Mouse (Mus musculus): ENCODE results near the gene Ubap1l.

Gene Ubap1l

DNA sequence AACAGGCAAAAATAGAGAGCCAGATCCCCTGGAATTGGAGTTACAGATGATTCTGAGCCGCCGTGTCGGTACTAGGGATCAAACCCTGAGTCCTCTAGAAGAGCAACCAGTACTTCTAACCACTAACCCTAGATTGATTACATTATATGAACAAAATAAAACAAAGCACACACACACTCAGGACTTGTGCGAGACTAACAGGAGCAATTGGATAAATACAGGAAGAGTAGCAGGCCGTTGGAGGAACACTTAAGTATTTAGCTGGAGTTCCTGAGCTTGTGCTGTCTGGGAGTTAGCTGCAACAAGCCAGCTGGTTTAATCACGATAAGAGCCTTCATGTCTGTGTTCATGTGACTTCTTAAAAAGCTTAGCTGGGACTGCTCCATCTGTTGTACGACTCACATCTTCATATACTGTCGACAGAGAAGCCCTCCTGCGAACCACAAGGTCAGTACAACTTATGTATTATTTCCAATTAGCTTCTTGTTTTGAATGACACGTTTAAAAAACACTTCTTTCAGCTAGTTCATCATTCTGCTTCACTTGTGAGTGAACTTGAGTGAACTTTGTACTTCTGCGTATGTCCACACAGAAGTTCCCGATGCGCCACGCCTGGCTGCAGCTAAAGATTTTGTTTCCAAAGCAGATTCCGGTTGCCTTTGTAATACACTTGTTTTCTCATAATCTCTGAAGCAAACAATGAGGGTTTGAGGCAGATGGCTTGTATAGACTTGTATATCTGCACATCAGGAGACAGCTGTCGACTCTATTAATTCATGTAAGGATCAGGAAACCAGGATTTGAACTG is at the start of gene Ubap1l:
Gene Ubap1l, plus strand, starts transcription at position 401 of the 808 bp plus-strand sequence.
- no peak for DNase-seq (ENCODE audit: low spot score in 2 of 2)

DNA sequence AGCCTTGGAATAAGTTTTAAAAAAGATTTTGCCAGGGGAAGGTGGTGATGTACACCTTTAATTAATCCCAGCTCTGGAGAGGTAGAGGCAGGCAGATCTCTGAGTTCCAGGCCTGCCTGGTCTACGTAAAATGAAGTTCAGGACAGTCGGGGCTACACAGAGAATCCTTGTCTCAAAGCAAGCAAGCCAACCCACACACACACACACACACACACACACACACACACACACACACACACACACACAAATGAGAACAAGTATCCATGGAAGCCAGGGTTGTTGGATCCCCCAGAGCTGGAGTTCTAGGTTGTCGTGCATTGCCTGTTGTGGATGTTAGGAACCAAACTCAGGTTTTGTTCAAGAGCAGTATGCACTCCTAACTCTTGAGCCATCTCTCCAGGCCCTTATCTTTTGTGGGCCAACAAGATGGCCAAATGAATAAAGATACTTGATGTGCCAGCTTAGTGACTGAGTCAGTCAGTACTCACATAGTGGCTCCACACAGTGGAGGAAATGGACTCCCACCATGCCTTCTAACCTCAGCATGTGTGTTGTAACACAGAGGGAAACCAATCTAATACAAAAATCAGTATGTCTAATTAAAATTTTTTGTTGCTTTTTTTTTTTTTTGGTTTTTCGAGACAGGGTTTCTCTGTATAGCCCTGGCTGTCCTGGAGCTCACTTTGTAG is 48.0 kb upstream of the Ubap1l start:
- no peak for DNase-seq (ENCODE audit: low spot score in 2 of 2)

DNA sequence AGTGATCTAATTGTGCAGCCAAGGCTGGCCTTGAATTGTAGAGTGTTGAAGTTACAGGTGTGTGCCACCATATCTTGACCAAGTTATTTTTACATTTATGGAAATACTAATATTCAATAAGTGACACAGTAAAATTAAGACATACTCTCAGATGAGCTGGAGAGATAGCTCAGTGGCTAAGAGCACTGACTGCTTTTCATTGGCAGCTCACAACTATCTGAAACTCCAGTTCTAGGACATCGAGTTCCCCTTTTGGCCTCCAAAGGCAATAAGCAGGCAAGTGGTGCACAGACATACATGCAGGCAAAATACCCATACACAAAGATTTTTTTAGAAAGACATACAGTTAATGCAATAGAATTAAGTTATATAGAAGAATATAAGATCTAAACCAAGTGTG is 47.0 kb upstream of the Ubap1l start:
- DNase-seq (ENCODE audit: low spot score in 2 of 2) = no peak

DNA sequence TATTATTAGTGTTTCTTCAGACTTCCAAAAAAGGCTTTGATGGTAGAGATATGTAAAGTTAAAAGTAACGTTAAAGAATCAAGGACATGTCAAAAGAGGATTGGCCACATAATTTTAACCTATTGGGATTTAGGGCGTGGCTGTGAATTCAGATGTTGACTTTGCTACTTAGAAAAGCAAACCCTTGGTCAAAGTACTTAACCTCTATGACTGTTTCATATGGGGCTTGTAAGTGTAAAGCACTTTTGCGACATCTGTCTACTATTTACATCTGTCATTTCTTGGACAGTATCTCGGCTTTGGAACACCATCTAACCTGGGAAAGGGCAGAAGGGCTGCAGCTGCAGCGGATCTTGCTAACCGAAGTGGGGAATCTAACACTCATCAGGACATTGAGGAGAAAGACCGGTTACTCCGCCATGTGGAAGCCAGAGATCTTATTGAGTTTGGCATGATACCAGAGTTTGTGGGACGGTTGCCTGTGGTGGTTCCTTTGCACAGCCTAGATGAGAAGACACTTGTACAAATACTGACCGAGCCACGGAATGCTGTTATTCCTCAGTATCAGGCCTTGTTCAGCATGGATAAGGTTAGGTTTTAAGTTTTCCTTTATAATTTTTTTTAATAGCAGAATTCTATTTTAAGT is 38.5 kb upstream of the Ubap1l start:
- no peak for DNase-seq (ENCODE audit: low spot score in 2 of 2)

DNA sequence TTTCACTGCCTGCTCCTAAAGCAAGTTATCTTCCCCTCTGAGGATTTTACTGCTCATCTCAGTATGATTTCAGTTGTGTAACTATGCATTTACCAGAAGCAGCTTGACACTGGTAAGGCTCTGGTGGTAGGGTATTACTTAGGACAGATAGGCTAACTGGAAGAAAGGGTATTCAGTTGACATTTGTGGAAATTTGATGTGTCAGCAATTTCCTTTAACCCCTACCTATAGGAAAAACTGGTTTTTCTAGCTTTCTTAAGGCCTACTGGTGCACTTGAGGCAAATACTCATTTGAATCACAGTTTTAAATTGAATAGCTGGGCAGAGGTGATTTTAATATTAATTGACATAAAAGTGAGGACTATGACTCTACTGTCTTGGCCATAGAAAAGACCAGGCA is 34.9 kb upstream of the Ubap1l start:
- no peak for DNase-seq (ENCODE audit: low spot score in 2 of 2)

DNA sequence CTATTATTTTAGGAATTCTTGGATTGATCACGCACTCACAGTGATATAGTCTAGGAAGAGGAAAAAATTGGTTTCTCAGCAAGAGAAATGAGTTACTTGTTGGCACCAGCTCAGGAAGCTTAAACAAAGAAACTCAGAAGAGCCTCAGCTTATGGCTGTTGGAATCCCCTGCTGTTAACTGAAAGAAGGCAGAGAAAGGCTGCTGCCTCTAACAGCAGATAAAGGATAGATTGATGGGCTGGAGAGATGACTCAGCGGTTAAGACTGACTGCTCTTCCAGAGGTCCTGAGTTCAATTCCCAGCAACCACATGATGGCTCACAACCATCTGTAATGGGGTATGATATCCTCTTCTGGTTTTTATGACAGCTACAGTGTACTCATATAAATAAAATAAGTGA is 33.5 kb upstream of the Ubap1l start:
- DNase-seq (ENCODE audit: low spot score in 2 of 2) = no peak

DNA sequence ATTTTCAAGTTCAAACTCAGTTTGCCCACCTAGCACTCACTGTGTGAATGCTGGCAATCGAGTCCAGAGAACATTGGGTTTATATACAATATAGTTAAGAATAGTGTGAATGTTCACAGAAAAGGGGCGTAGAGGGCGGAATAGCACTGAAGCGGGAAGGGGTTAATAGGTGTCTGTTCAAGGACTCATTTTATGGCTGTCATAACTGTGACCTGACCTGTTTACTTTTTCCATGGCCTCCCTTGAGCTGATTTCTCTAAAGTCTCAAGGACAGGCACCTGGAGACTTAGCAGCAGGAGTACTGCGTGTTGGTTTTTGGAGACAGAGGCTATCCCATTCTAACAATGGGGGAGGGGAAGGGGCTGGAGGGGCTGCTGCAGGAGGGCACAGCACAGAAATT is 26.9 kb upstream of the Ubap1l start:
- no peak for DNase-seq (ENCODE audit: low spot score in 2 of 2)

DNA sequence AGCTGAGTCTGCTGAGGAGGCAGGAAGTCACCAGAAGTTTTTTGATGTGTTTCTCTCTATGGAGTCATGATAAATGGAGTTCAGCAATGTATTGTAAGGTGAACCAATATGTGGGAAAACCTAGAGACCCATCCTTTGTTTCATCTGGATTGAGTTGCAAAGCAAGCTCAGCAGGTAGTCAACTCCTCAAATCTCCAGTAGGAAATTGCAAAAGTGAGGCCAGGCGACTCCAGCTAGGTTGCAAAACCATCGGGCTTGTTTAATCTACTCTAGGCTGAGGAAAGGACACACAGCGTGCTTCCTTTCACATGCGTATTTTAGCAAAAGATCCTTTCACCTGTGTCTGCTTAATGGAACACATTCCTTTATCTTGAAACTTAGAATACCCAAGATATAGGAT is 21.7 kb upstream of the Ubap1l start:
- DNase-seq (ENCODE audit: low spot score in 2 of 2) = no peak

DNA sequence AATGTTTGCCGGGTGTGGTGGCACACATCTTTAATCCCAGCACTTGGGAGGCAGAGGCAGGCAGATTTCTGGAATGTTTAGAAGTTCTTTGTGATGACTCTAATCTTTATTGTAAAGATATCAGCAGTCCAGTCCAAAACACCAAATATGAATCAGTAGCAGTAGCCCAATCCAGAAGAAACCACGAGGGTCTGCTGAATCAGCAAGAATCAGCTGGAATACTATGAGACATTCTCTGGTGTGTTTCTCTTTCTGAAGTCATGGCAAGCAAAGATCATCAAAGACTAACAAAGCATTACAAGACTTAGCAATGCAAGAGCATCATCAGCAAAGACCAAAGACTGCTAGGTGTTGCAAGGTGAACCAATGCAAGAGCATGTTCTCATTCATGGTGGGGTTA is 20.4 kb upstream of the Ubap1l start:
- no peak for DNase-seq (ENCODE audit: low spot score in 2 of 2)

DNA sequence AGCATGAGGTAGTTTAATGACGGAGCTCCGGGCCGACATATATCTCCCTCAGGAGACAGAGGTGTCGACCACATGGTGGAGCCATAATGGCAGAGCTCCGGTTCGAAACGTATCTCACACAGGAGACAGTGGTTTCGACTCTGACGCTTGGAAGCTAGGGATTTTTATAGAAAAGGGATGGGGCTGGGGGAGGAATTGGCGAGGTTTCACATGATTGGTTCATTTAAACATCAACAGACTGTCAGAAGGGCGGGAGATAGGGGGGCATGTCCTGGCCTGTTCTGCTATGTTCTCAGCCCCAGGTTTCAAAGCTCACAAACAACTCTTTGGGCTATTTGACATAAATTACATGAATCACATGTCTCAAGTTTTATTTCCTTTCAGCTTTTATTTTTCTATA is 15.4 kb upstream of the Ubap1l start:
- peak; percentile 12 to 13 for DNase-seq (ENCODE audit: low spot score in 2 of 2)

DNA sequence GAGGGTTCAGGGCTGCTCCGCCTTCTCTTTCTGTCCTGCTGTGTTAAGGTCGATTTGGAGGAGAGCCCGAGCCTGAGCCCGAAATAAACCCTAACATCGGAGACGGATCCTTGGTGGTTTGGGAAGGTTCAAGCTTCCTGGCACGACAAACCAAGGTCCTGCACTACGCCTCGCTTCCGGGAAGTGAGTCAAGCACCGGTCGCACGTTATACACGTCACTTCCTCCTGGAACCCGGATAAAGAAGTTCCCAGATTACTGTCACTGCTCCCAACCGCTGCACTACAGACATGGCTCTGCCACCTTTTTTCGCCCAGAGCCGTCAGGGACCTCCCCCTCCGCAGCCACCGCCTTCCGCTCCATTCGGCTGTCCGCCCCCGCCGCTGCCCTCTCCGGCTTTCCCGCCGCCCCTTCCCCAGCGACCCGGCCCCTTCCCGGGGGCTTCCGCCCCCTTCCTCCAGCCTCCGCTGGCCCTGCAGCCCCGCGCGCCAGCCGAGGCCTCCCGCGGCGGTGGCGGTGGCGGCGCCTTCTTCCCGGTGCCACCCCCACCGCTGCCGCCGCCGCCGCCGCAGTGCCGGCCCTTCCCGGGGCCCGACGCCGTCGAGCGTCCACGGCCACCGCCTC is 14.9 kb upstream of the Ubap1l start, which contains the start of gene Pdcd7:
Gene Pdcd7, plus strand, starts transcription at position 251 of the 622 bp plus-strand sequence.
- DNase-seq (ENCODE audit: low spot score in 2 of 2) = peak; percentile 92 to 93

DNA sequence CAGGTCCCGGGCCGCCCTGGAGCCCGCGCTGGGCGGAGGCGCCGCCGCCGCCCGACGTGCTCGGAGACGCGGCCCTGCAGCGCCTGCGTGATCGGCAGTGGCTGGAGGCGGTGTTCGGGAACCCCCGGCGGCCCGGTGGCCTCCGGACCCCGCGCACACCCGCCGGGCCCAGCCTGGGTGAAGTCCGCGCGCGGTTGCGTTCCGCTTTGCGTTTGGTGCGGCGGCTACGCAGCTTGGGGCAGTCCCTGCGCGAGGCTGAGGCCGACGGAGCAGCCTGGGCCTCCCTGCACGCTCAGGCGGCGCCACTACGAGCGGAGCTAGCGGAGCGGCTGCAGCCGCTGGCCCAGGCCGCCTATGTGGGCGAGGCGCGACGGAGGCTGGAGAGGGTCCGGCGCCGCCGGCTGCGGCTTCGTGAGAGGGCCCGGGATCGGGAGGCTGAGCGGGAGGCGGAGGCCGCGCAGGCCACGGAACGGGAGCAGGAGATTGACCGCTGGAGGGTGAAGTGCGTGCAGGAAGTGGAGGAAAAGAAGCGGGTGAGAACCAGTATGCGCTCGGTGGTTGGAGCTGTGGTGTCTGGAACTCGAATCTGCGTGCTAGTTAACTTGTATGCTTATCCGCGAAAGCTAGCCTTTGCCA is 14.2 kb upstream of the Ubap1l start:
- peak; percentile 13 to 25 for DNase-seq (ENCODE audit: low spot score in 2 of 2)

DNA sequence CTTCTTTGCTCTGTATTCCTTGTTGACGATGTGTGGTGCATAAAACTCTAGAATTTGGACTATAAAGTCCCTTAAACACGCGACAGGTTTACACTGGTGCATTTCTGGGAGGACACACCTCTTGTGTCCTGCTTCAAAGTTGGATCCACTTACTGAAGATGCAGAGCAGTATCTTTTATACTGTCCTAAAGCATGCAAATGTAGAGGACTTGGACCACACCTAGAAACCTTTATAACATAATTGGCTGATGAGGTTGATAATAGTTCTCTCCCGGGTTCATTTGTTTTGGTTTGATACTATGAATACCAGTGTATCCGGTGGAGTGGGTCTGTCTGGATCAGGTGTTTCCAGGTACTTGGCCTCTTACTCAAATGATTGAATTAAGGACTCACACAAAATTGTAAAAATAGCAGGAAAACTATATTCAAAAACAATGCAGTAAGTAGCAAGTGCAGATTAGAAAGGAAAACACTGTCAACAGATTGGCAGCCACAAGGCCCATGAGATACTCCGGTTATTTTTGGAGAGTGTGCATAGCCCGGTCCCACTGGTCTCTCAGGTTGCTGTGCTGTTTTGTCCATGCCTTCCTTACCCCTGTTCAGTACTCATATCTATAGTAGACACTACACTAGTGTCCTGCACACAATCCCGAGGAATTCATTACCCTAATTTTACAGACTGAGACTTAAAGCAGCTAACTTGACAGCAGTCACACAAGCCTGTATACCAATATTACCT is 13.6 kb upstream of the Ubap1l start:
- DNase-seq (ENCODE audit: low spot score in 2 of 2) = no peak

DNA sequence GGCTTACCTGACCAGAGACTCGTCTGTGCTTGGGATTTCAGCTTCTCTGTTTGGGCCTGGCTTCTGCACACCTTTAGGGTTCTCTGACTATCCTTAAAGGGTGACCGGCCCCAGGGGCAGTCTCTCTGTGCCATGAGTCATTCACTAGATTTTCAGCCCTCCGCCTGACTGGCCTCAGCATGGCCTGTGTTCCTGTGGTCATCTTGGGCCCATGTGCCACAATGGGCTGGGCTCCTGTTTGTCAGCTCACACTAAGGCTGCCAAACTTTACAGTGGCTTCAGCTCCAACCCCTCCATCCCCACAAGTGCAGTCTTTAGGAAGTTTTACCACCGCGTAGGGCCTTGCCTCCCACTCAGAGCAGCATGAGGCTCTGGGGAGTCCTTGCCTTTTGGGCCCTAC is 7.6 kb upstream of the Ubap1l start:
- DNase-seq (ENCODE audit: low spot score in 2 of 2) = no peak

DNA sequence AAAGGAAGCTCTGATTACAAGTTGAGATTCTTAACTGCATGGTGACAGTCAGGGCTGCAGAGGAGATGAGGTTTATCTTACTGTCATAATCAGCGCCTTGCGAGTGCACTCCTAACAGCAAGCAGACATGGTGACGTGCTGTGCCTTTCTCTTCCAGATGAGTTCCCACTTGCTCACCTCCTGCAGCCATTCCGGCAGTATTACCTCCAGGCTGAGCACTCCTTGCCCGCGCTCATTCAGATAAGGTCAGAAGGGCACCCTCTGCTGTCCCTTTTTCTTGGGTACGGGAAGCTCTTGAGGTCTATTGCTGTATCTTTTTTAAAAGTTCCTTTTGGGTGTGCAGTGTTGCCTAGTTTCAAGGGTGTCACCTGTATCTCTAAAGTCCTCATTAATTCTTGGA is 4.3 kb upstream of the Ubap1l start:
- DNase-seq (ENCODE audit: low spot score in 2 of 2) = no peak

DNA sequence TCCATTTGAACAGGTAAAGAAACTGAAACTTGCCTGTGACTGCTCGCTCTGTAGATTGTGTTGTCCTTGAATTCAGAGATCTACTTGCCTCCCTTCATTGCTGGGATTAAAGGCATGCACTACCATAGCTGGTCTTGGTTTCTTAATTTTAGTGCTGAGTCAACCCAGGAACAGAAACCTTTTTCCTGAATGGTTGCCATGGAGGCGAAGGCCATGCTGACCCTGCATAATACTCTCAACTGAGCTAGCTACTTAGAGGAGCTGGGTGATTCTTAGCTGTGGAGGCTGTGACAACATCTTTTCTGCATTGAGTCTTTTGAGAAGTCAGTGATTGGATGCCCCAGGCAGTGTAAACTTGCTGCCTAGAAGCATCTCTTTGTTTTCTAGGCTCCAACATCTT is 3.9 kb upstream of the Ubap1l start:
- DNase-seq (ENCODE audit: low spot score in 2 of 2) = no peak

DNA sequence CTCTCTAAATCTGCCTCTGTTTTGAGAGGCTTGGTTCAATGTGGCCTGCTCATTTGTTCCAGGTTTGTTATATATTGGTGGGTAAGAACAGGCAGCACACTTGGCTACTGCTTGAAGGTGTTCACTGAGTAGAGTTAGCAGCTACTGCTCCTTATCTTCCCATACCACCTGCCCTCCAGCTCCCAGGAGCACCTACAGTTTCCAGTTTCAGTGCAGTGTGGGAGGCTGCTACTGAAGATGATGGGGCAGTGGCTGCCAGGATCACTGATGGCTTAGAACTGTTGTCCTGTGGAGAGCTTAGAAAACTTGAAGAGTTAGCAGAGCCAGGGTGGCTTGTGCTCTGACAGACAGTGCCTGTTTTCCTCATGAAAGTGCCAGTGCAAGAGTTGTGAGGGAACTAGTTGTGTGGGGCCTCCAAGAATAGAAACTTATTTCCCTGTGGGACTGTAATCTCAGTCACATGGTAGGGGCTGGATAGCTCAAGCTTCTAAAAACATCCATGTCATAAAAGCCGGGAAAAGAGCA is 1.8 kb upstream of the Ubap1l start:
- DNase-seq (ENCODE audit: low spot score in 2 of 2) = no peak

DNA sequence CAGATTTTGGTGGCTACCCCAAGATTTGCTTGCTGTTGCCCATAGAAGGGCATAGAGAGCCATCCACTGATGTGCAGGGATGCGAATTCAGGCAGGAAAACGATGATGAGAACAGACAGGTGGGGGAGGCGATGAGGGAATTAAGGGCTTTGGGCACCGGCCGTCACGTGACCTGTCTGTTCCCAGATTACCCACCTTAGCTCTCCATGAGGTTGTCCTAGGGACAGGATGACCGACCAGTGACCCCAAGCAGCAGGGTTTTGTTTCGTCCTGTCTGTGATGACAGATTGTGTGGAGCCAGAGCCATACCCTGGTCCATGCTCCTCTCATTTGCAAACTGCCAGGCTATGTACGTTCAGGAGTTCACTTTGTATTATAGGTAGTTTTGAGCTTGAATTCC is 2.8 kb downstream of the Ubap1l start:
- DNase-seq (ENCODE audit: low spot score in 2 of 2) = no peak

DNA sequence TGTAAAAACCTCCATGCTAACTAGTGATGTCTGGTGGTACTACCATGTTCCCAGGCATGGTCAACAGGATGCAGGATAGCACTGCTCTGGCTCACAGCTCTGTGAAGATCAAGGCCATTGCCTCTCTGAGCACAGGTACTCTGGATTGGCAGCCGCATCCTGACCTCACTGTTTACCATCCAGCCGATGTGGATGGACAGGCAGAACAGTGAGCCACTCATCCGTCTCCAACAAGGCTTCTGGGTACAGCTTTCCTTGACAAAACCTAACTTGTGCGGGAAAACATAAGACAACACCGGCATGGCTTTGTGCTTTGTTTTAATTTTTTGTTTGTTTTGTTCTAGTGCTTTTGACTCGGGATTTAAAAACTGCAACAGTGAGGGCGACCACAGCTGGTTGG is 4.9 kb downstream of the Ubap1l start:
- no peak for DNase-seq (ENCODE audit: low spot score in 2 of 2)

DNA sequence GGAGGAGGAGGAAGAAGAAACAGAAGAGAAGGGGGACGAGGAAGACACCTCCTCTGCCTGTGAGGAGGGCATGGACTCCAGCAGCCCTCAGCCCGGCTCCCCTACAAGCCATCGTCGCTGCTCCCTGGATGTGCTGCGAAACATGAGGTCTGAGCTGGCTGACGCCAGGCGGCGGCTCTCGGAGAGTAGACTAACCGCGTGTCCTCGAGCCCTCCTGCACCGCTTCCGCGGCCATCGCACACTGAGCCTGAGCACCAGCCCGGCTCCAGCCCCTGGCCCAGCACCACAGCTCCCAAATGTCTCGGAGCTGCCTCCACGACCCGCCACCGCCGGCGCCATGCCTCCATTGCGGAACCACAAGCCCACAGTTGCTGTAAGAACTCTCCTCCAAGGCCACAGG is 10.9 kb downstream of the Ubap1l start:
- DNase-seq (ENCODE audit: low spot score in 2 of 2) = no peak

DNA sequence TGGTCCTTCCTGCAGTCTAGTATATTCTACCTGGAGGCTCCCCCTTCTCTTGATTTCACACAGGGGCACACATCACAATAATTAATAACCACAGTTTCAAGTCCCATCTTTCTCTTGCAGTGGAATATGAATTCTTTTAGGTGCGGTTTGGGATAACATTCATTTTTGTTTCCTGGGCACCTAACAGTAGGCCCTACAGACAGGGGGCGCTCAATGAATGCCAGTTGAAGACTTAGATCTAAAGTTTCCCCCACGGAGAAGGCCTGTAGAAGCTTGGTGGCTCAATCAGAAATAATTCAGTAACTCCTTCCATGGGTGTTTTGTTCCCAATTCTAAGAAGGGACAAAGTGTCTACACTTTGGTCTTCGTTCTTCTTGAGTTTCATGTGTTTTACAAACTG is 11.6 kb downstream of the Ubap1l start:
- DNase-seq (ENCODE audit: low spot score in 2 of 2) = no peak

Measured in frontal cortex, postnatal 14 days (tissue).